Mouse (Mus musculus): ENCODE data around the gene Ablim2. TPM values are rescaled to one million over a fixed set of nuclear protein-coding genes. Genes with fewer than 3 reads are reported as not detected.

Gene Ablim2
- polyA plus RNA-seq, 1 experiment from 2014 or later = 2.0 TPM

DNA sequence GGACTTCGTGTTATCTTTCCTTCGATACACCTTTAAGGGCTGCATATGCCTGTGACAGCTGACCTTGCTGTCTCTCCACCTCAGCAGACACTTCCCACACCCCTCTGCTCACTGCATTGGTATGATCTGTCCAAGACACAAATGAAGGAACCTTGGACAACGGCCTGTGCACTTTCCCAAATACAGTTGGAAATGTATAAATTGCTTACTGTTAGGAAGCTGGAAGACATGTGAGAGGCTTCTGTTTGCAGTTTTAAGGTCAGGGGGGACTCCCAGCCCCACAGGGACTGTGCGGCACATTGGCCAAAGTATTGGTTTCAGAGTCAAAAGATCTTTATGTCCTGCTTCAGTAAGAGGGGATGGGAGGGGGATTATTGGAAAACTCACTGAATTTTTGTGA is 149.4 kb downstream of the Ablim2 start:
- Histone ChIP-seq H3K36me3 (ENCODE audit: control insufficient read depth, insufficient read depth) (no peaks in the 10 kb centered on the region), H3K9ac (ENCODE audit: low read depth, low read length) (no peak overlapping the region), H3K9me3 (ENCODE audit: control insufficient read depth) (no peaks in the 10 kb centered on the region), H3K27ac (ENCODE audit: low read depth, low read length) (no peak overlapping the region), H3K4me3 (ENCODE audit: low read depth, low read length) (no peak overlapping the region), H3K27me3 (replicated peaks; ENCODE audit: control insufficient read depth, insufficient read depth, low read length) (no peaks in the 10 kb centered on the region), H3K4me1 (replicated peaks; ENCODE audit: control insufficient read depth, insufficient read depth, low read length) (0 out of 2 replicates have a peak, but pooled peaks cover 6% of the 10 kb centered on the region), H3K4me2 (replicated peaks; ENCODE audit: low read depth) (no peak overlapping the region)
- no peak for TF ChIP-seq CTCF (IDR thresholded peaks at IDR 0.05; ENCODE audit: low read depth)
- 71% methylated on average over 4 of the region's 4 CpGs for WGBS
- ATAC-seq = no peak

DNA sequence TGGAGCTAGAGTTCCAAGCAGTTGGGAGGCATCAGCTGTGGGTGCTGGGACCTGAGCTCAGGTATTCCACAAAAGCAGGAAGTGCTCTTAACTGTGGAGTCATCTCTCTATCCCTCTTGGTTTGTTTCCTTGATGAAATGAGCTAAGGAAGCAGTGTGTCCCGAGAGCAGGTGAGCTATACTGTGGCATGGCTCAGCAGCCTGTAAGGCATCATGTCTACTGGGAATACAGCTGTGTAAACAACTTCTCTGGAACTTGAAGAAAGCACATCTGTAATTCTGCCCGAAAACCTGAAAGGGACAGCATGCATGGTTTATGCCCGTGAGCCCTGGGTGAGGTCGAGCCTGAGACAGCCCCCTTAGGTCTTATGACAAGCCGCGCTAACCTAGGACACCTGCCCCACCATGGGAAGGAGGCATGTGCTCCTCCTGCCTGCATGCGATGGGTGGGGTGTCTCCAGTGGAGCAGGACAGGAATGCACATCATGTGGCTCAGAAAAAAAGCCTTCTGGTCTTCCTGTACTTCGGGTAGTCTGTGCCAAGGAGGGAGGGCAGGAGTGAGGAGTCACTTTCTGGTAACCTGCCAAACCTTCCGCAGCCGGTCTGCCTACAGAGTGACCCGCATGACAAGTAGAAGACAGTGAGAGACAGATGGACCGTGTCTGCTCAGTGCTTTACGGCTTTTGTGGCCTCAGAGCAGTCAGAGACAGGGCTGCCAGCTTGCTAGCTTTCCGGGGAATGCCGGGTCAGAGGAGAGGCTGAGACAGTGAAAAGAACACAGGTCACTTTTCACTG is 150.2 kb downstream of the Ablim2 start:
- Histone ChIP-seq H3K36me3 (ENCODE audit: control insufficient read depth, insufficient read depth) (no peaks in the 10 kb centered on the region), H3K9me3 (ENCODE audit: control insufficient read depth) (no peaks in the 10 kb centered on the region), H3K4me1 (replicated peaks; ENCODE audit: control insufficient read depth, insufficient read depth, low read length) (0 out of 2 replicates have a peak, but pooled peaks cover 6% of the 10 kb centered on the region), H3K4me3 (ENCODE audit: low read depth, low read length) (no peak overlapping the region), H3K27ac (ENCODE audit: low read depth, low read length) (no peak overlapping the region), H3K27me3 (replicated peaks; ENCODE audit: control insufficient read depth, insufficient read depth, low read length) (no peaks in the 10 kb centered on the region), H3K9ac (ENCODE audit: low read depth, low read length) (no peak overlapping the region), H3K4me2 (replicated peaks; ENCODE audit: low read depth) (peak overlapping the region; percentile 6; the same call in 1 of the 2 replicates)
- ATAC-seq = peak; percentile 25; the same call in 1 of the 2 replicates
- WGBS = 31% methylated on average over 15 of the region's 15 CpGs
- TF ChIP-seq CTCF (IDR thresholded peaks at IDR 0.05; ENCODE audit: low read depth) = no peak

DNA sequence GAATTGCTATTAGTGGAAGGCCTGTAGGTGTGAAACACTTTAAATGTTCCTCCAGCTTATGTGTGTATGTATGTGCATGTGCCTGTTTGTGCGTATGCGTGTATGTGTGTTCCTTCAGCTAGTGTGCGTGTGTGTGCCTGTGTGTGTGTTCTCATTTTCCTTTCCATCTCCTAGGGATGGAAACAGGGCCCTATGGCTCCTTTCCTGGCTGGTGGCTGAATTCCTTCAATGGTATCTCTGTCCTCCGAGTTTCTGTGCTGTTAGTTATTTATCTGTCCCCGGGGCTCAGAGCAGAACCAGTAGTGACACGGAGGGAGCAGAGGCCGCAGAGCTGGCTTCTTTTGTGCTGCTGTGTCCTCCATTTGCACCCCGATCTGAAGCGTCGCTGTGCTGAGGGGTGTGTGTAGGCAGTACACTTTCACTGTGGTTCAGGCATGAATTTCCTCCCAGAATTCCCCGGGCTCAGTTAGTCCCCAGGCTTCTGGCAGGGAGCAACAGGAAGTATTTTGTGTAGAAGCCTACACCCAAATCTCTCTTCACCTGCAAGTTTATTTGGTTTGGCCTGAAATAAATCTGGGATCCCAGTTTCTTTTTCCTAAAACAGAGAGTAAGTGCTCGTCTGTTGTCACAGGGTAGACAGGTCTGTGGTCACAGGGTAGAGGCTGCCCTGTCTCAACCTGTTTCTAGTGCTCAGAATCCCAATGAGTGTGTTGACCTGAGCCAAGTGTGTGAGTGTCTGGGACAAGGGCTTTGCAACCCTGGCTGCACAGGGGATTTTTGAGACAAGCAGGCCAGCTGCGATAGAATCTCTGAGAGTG is 151.2 kb downstream of the Ablim2 start:
- Histone ChIP-seq H3K27me3 (replicated peaks; ENCODE audit: control insufficient read depth, insufficient read depth, low read length) (no peaks in the 10 kb centered on the region), H3K36me3 (ENCODE audit: control insufficient read depth, insufficient read depth) (no peaks in the 10 kb centered on the region), H3K27ac (ENCODE audit: low read depth, low read length) (no peak overlapping the region; the same call in 1 of the 2 replicates), H3K4me1 (replicated peaks; ENCODE audit: control insufficient read depth, insufficient read depth, low read length) (0 out of 2 replicates have a peak, but pooled peaks cover 6% of the 10 kb centered on the region), H3K4me2 (replicated peaks; ENCODE audit: low read depth) (no peak overlapping the region), H3K9ac (ENCODE audit: low read depth, low read length) (no peak overlapping the region), H3K4me3 (ENCODE audit: low read depth, low read length) (no peak overlapping the region), H3K9me3 (ENCODE audit: control insufficient read depth) (no peaks in the 10 kb centered on the region)
- WGBS = 63% methylated on average over 13 of the region's 13 CpGs
- TF ChIP-seq CTCF (IDR thresholded peaks at IDR 0.05; ENCODE audit: low read depth) = no peak
- ATAC-seq = no peak

GRCm38 (mm10) chr5:35915629-35916300 is 158.1 kb downstream of the Ablim2 start:
- Histone ChIP-seq H3K4me2 (replicated peaks; ENCODE audit: low read depth) (no peak overlapping the region), H3K36me3 (ENCODE audit: control insufficient read depth, insufficient read depth) (no peaks in the 10 kb centered on the region), H3K4me3 (ENCODE audit: low read depth, low read length) (no peak overlapping the region), H3K27me3 (replicated peaks; ENCODE audit: control insufficient read depth, insufficient read depth, low read length) (no peaks in the 10 kb centered on the region), H3K27ac (ENCODE audit: low read depth, low read length) (no peak overlapping the region), H3K9me3 (ENCODE audit: control insufficient read depth) (no peaks in the 10 kb centered on the region), H3K4me1 (replicated peaks; ENCODE audit: control insufficient read depth, insufficient read depth, low read length) (0 out of 2 replicates have a peak, but pooled peaks cover 4% of the 10 kb centered on the region), H3K9ac (ENCODE audit: low read depth, low read length) (no peak overlapping the region)
- 82% methylated on average over 12 of the region's 12 CpGs for WGBS
- no peak for TF ChIP-seq CTCF (IDR thresholded peaks at IDR 0.05; ENCODE audit: low read depth)
- ATAC-seq = no peak

DNA sequence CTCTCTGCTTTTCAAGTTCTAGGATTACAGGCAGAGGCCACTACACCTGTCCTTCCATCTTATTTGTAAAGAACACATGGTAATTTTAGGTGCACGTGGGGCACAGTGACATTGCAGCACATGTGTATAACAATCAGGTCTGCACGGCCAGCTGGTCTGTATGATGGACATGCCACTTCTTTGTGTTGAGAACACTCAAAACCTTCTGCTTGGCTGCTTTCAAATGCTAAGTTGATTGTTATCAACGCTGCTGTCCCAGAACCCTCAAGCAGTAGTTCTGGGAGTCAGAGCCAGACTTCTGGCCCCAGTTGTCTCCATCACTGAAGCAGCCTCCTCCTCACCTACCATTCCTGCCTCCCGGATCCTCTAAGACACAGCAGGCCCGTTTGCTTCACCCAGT is 159.0 kb downstream of the Ablim2 start:
- ATAC-seq = no peak
- 0 out of 2 replicates have a peak, but pooled peaks cover 4% of the 10 kb centered on the region for H3K4me1 ChIP-seq (replicated peaks; ENCODE audit: control insufficient read depth, insufficient read depth, low read length)

DNA sequence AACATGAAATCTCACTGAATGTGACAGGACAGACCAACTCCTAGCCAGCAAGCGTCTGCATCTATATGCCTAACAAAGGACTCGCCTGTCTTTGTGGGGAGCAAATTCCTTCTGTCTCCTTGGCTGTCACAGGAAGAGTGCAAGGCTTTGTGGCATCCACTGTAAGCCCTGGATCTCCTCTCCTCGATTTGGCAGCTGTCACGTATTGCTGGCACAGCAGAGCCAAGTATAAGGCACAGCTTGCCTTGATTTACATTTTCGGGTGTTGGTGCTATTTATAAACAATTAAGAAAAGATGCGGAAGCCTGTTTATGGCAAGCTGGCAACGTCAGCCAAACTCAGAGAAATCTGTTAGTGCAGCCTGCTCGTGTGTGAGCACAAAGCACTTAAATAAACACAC is 160.7 kb downstream of the Ablim2 start:
- Histone ChIP-seq H3K4me1 (replicated peaks; ENCODE audit: control insufficient read depth, insufficient read depth, low read length) (0 out of 2 replicates have a peak, but pooled peaks cover 14% of the 10 kb centered on the region), H3K9ac (ENCODE audit: low read depth, low read length) (no peak overlapping the region), H3K9me3 (ENCODE audit: control insufficient read depth) (no peaks in the 10 kb centered on the region), H3K27me3 (replicated peaks; ENCODE audit: control insufficient read depth, insufficient read depth, low read length) (no peaks in the 10 kb centered on the region), H3K36me3 (ENCODE audit: control insufficient read depth, insufficient read depth) (no peaks in the 10 kb centered on the region), H3K27ac (ENCODE audit: low read depth, low read length) (no peak overlapping the region), H3K4me3 (ENCODE audit: low read depth, low read length) (no peak overlapping the region), H3K4me2 (replicated peaks; ENCODE audit: low read depth) (no peak overlapping the region)
- TF ChIP-seq CTCF (IDR thresholded peaks at IDR 0.05; ENCODE audit: low read depth) = no peak
- WGBS = 37% methylated on average over 8 of the region's 8 CpGs
- ATAC-seq = no peak

More for the DNA sequence above, 159.0 kb downstream of the Ablim2 start:
- H3K4me2 ChIP-seq (replicated peaks; ENCODE audit: low read depth) = no peak overlapping the region
- no peak for TF ChIP-seq CTCF (IDR thresholded peaks at IDR 0.05; ENCODE audit: low read depth)
- H3K9me3 ChIP-seq (ENCODE audit: control insufficient read depth) = no peaks in the 10 kb centered on the region
- H3K27ac ChIP-seq (ENCODE audit: low read depth, low read length) = no peak overlapping the region
- no peaks in the 10 kb centered on the region for H3K27me3 ChIP-seq (replicated peaks; ENCODE audit: control insufficient read depth, insufficient read depth, low read length)
- no peaks in the 10 kb centered on the region for H3K36me3 ChIP-seq (ENCODE audit: control insufficient read depth, insufficient read depth)
- no peak overlapping the region for H3K4me3 ChIP-seq (ENCODE audit: low read depth, low read length)
- H3K9ac ChIP-seq (ENCODE audit: low read depth, low read length) = no peak overlapping the region
- WGBS = 81% methylated on average over 5 of the region's 5 CpGs

All from intestine, postnatal 0 days (tissue).